Mouse (Mus musculus) left cerebral cortex, adult 11 months (tissue): ENCODE measurements at regions not wholly inside any gene's neighbourhood (a gene's known extent, or its start where the extent isn't known, plus 50 kb on each side); places are given as distances from the start of the nearest gene placed in this dataset.

Experiments used
- DNase-seq: peaks from one replicate; pipeline ENCODE4 v3.0.0; 2022; ENCODE audit warnings: low spot score

DNA sequence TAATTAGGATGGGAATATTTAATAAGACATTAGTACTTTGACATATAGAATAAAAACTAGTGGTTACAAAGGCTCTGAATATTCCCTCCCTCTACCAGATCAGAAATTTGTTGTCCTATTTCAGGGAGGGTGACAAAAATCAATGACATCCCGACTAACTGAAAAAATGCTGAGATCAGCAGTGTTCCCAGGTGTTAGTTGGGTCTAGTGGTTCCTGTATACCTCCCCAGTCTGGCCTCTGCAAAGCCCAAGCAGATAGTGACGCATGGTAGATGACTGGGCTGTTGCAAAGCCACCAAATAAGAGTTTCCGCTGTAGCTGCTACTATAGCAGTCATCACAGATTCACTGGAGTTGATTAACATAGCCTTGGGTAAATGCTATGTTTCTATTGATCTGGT, 59.9 kb upstream of the Gm4791 start:
- no peak for DNase-seq

DNA sequence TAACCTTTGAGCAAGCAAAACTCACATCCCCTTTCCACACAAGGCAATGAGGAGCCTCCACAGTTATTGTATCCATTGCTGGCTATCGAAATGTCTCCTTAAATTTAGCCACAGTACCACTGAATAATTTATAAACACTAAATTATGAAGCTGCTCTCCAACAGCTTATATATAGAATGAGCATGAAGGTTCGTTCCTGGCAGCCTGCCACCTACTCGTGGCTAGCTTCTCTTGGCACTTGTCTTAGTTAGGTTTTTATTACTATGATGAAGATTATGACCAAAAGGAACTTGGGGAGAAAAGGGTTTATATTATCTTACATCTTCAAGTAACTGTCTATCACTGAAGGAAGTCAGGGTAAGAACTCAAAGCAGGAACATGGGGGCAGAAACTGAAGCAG, 72.9 kb upstream of the Gm4791 start:
- no peak for DNase-seq

DNA sequence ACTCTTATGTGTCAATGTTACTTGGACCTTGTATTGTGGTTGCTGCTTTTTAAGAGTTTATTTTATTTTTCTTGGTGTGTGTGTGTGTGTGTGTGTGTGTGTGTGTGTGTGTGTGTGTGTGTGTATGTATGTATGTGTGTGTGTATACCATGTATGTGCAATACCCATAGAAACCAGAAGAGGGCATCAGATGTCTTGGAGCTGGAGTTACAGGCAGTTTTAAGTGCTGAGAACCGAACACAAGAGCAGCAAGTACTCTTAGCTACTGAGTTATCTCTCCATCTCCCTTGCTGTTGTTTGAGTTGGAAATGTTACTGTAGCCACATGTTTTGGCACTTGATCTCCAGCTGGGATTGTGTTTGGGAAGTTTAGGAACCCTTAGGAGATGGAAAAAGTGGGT, 78.5 kb upstream of the Gm4791 start:
- no peak for DNase-seq

DNA sequence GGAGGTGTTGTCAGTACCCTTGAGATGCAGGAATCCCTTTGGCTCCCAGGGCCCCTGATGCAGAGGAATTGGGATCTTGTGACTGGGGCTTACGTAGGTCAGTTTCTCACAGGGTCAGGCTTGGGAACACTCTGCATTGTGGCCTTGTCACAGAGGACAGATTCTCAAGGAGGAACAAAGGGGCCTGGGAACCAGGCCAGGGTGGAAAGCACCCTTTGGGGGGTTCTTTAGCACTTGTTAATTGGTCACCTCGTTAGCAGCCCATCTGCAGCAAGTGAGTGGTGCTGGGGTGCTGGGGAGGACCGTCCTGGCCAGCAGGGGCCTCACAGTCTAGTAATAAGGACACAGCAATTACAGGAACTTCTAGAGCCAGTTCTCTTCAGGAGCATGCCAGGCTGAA, 85.3 kb upstream of the Gm4791 start:
- peak; percentile 54 for DNase-seq

DNA sequence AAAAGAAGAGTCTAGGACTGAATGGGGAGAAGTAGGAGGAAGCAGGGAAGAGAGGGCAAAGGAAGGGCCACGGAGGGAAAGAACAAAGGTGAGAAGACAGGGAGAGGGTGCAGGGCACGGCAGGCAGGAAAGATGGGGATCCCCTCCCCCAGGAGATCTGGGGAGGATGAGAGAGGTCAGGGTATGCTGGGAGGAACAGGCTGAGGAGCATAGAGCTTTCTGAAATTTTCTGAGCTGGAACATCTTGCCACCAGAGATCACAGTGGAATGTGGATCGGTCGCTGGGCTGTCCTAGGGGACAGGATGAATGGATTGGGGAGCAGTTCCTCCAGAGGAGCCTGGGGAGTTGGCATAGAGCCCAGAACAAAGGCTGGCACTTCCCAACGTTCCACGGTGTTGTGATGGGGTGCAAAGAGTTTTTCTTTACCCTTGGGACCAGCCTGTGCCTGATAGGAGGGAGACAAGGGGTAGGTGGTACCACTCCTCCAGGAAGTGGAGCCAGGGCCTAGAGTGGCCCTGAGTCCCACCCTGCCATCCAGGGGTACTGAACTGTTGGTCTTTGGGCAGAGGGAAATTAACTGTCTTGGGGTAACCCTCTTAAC, 89.0 kb upstream of the Gm4791 start:
- DNase-seq: no peak

DNA sequence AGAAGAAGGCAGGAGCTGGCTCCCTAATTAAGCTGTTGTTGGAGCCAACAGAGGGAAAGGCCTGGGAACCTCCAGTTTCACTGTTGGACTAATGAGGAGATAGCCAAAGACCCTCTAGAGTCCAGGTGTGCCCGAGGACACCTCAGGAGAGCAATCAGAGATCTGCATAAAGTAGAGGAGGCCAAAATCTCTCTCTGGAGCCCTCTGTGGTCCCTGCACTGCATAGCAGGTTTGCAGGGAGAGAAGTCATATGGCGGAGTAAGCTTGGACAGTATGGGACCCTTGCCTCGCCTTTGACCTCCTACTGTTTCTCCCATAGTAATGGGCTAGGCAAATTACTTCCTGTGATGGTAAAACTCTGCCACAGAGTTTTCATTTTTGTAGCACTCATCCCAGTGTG, 93.5 kb upstream of the Gm4791 start:
- no peak for DNase-seq

DNA sequence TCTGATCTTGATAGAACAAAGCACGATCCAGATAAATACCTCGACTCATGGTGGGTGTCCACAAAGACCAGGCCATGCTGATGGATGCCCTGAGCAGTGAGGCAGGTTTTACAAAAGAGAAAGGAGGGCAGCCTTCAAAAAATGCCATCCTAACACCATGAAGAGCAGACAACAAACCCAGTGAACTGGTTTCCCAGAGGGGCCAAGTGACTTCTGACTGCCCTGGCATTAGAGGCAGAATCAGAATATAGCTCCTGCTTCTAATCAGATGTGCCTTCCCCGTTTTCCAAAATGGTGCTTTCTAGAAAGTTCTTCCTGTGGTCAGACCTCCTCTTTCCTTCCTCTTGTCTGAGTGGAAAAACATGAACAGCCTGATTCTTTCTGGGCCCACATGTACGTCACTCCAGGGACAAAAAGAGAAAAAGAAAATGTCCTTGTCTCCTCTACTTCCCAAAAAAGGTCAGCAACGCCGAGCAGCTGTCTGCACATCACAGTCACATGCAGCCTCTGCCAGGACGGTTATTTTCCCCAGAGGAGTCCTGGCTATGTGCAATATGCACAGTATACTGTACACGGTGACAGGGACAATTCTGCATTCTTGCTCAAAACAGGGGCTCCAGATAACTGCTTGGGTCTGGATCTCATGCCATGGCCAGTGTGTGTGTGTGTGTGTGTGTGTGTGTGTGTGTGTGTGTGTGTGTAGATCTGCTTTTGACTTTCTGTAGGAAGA, 94.9 kb upstream of the Gm4791 start:
- no peak for DNase-seq

DNA sequence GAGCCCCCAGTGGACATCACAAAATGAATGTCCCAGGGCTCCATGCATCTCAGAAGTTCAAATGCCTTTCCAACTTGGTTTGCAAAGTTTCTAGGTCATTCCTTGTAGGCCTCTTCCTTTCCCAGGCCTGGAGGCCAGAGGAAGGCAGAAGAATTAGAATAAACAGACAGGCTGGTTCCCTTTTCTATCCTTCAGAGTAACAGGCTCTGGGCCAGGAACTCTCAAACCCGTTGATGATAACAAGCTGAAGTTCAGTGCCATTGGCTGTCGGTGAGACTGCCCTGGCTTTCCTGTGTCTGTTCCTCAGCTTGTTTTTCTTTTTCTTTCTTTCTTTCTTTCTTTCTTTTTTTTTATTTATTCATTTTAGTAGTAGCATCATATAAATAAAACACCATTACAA, 99.3 kb upstream of the Gm4791 start:
- no peak for DNase-seq

DNA sequence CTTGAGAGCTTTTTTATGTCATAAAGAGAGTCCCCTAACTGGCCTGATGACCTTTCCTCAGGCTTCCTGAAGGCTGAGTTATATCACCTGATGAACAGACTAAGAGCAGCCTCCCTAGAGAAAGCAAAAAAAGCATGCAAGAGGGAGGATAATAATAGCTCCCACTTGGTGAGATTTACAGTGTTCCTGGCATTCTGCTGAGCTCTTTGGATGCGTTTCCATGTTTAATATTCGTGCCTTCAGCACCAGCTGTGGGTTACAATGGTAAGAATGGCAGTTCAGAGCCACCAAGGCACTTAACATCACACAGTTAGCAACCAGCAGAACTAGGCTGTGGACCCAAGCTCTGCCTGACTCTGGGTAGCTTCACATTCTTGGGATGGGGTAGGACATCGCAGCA, 100.4 kb upstream of the Gm4791 start:
- peak; percentile 33 for DNase-seq

DNA sequence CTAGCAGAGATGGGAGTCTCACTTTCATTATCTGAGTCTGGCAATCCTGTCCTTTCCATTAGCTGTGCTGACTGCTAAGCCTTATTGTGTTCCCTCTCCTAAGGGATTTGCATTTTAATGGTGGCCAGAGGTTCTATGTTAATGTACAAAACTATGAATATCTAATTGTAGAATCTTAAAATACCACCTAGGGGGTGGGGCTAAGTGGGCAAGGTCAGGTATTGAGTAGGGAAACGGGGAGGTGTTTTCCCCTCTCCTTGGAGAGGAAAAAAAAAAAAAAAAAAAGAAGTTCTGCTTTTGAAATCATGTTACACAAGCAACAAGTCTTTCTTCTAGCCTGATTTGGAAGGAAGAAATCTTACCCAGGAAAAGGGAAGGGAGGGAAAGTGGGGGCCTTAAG, 106.7 kb upstream of the Gm4791 start:
- no peak for DNase-seq

DNA sequence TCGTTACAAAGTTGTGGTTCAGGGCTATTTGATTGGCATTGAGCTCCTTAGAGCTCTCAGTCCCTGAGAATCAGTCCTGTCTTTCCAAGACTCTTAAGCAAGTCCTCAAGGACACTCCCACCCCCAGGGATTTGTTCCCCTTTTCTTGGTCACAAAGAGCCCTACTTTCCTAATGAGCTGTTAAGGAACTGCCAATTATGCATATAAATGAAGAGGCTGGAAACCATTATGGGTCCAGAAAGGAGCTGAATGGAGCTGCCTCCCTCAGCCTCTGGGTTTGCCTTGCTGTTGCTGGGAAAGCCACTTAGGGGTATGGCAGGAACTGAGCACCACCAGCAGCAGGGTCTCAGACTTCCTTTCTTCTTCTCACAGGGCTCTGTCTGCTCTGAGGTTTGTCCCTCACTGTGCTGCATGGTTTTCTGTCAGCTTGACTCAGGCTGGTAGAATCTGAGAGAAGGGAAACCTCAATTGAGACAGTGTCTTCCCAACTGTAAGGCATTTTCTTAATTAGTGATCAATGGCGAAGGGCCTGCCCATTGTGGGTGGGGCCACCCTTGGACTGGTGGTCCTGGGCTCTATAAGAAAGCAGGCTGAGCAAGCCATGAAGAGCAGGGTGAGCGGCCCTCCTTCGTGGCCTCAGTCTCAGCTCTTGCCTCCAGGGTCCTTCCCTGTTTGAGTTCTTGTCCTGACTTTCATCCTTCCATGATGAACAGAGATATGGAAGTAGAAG, 108.4 kb upstream of the Gm4791 start:
- DNase-seq: no peak

DNA sequence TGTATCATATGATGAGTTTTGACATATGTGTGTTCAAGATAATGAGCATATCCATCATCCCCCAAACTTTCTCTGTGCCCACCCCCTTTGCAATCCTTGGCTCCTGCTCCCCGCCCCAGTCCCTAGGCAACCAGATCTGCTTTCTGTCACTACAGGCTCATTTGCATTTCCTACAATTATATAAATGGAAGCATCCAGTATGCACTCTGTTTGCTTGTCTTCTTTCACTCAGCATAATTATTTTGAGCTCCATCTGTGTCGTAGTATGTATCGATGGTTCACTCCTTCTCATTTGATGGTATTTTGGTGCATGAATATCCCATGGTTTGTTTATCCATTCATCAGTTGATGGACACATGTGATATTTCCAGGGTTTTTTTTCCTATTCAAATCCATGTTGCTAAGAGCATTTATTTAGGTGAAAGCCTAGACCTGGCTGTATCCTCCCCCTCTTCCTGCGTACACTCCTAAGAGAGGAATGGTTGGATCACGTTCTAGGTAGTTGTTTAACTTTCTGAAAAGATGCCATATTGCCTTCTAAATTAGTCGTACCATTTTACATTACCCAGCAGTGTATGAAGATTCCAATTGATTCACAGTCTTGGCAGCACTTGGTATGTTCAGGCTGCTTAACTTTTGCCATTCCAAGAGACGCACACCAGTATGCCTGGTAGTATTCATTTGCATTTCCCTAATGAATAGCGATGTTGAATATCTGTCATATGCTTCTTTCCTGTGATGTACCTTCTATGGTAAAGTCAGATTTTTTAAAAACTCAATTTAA, 127.1 kb upstream of the Gm4791 start:
- DNase-seq: no peak

DNA sequence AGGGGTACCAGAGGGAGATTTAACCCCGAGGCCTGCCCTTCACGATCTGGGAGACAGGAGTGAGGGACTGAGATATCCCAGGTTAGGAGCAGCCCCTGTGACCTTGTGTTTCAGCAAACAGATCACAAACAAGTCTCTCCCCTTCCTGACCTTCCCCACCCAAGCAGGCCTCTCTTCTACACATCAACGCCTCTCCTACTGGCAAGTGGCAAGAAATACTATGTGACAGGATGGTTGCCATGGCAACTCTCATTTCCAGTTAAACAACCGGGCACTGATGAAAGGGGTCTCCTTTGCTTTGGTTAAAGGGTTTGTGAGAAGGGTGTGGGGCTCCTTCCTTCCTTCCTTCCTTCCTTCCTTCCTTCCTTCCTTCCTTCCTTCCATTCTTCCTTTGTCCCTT, 134.6 kb upstream of the Gm4791 start:
- DNase-seq: no peak

DNA sequence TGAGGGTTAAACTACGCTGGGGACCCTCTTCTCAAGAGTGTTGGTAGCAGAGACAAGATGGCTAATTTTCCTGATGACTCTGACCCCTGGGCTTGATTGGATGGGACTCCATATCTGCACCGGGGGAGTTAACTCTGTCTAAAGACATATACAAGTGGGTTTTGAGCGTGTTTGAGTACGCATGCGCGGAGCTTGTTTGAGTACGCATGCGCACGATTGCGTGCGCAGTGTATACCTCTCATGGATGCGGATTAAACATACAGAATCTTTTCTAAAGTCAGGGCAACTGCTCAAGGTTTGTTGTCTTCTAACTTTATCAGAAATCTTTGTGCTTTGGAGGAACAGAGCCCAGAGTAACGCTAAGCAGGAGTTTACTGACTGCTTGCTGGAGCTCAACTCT, 146.8 kb upstream of the Gm4791 start:
- DNase-seq: no peak

DNA sequence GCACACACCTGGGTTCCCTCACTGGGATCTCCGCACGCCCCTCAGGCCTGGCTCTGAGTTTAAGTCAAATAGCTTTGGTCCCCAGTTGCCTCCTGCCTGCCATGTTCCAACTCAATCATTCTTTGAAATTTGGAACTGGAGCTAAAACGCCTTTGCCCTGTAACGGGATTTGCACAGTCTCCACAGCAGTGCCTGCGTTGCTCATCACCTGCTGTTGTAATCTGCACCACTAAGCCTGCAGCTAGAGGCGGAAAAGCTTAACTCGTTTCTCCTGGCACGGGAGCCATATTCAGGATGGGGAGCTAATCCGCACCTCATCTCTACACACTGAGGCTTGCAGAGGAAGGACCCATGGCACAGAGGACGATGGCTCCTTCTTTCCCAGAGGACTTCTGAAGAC, 147.2 kb upstream of the Gm4791 start:
- no peak for DNase-seq

DNA sequence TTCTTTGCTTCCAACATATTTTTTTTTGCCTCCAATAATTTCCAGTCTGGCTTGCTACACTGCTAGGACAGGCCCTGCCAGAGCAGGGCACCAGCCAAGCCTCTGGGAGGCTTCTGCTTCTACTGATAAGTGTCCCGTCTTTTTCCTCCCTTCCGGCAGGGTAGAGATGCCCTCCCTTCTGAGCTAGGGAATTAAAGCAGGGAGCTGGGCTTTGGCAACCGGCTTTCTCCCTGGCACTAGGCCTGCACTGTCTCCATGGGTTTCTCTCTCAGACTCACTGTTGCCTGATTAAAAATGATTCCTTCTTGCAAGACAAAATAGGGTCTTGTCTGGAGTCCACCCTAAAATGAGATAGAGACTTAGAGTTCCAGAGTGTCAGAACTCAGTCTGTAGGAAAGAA, 153.3 kb upstream of the Gm4791 start:
- DNase-seq: no peak

DNA sequence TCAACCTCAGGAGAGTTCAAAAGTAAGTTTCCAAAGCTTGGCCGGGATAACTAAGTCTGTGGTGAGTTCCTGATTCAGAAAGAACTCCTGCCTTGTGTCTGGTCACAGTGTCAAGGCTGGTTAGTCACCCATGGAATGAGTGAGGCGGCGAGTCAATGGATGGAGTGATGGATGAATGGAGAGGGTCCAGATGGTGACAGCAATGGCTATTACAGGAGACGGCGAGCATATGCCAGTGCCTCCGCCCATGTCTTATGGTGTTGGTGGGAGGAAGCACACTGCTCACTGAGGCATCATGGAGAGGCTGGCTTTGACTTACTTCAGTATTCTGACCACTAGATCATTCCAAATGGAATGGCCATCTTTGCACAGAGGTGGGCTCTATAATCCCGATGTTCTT, 154.8 kb upstream of the Gm4791 start:
- DNase-seq: no peak

DNA sequence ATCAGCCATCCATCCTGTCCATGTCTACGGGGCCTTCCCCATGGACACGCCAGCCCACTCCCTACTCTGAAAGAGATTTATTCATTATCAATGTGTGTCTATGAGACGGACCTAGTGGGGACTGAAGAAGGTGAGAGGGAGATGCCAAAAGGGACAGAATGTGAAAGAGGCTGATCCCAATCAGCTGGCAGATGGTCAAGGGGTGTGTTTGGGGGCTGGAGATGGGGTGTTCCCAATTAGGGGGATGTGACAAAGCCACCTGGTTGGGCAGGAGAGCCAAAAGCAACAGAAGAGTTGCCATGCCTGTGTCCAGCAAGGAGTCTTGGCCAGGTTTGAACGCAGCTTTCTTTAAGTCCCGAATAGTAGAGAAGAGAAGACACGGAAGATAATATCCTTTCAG, 157.0 kb upstream of the Gm4791 start:
- DNase-seq: no peak

DNA sequence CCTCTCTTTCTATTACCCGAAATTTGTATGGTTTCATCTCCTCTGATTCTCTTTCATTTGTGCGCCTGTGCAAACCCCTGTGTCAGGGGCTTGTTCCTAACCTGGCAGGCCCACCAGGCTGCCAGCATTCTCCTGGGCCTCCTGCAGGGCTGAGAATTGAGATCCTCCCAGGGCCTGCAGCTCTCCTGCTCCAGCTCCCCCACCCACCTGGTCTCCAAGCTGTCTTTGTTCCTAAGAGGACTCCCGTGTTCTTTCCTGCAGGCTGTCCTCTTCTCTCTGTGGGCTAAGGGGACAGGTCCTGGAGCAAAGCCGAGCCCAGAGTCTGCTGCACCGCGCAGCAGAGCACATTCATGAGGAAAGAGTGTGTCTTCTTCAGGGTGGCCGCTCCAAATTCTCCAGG, 163.3 kb upstream of the Gm4791 start:
- no peak for DNase-seq

DNA sequence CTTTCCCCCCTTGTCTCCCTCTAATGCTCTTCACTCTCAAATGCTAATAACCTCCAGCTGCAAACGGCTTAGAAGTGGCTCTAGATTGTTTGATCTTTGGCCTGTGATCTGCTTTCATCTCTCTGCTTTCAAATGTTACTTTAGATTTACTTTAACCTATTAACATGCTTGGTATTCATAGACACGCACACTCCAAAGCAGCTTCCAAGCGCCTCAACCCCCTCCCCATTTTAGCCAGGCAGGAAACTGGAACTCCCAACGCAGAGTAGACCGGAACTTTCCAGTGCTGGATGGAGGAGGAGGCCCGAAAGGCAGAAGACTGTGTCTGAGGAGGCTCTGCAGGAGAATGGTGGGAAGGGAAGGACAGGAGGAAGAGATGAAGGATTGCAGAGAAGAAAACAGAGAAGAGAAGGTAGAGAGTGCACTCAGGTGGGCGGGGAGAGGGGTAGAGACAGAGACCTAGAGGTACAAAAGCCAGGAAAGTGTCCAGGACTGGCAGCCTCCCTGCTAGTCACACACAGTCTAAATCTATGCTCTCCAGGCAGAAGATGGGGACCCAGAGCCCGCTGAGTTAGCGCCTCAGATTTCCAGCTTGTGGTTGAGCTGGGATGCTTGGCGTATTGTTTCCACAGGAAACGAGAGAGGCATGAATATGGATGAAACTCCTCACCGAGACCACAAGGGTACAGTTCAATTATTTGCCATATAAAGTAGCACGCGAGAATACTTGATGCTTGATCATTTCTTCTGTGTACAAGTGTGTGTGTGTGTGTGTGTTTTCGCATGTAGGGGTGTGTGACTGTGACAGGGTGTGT, 167.6 kb upstream of the Gm4791 start:
- DNase-seq: no peak

DNA sequence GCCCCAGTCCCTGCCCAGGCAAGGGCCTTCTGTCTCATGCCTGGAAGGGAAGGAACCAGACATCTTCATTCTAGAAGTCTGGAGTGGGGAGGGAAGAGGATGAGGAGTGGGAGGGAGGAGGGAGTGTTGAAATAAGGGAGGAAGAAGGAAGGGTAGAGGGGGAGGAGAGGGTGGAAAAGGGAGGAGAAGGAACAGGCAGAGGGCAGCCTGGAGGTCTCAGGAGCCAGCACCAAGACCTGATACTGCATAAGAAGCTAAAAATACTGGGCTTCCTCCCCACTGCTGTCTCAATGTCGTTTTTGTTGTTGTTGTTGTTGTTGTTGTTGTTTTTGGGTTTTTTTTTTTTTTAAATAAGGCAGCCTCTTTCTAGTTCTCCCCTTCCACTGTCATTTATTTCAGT, 168.2 kb upstream of the Gm4791 start:
- no peak for DNase-seq

DNA sequence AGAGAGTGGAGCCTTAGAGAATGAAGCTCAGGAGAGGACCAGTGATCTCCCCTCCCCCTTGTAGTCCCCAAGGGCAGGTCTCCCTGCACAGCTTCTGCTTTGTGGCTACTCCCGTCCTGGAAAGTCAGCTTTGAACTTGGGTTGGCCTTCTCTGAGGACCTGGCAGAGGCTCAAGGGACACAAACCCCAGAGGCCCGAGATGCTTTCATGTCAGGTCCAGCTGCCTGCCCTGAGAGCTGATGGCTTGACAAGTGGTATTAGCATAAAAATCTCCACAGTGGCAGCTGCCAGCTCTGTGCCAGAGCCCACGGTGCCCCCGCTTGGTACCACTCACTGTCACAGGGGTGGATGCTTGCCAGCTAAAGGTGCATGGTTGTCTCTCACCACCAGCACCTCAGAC, 173.8 kb upstream of the Gm4791 start:
- DNase-seq: no peak
